17 mouse cellular contexts compared by ENCODE assay signal in genomic region chr12:56824688-56825087, GRCm38 (mm10).
"Had no signal": no experiment of that assay in that cellular context is flagged by ENCODE, and none has a peak within 500 bp of the region (broad histone marks: within the 10 kb centered on the region; RNA-seq: fewer than 3 reads in every experiment).

No protein-coding gene starts in this region.

- H3K9ac ChIP-seq: liver, embryonic 13.5 days; neural tube, embryonic 12.5 days had no signal

- H3K4me3 ChIP-seq: left cerebral cortex, adult 2 months; liver, embryonic 13.5 days; neural tube, embryonic 12.5 days had no signal

- H3K9me3 ChIP-seq: liver, embryonic 13.5 days; neural tube, embryonic 12.5 days had no signal

- ATAC-seq: intestine, postnatal 0 days had no signal

- H3K4me1 ChIP-seq: liver, embryonic 13.5 days had no signal

- H3K27me3 ChIP-seq: liver, embryonic 13.5 days had no signal

- H3K4me2 ChIP-seq: liver, embryonic 13.5 days; midbrain, embryonic 11.5 days; neural tube, embryonic 12.5 days had no signal

- H3K27ac ChIP-seq: kidney, postnatal 0 days; left cerebral cortex, adult 2 months; liver, embryonic 13.5 days; neural tube, embryonic 12.5 days had no signal

- DNase-seq: kidney, adult 2 months; kidney, postnatal 36 days; layer of hippocampus, postnatal 36 days; liver, embryonic 13.5 days; lung, adult 2 months; lung, postnatal 4 days; retina, postnatal 1 day; right cerebral cortex, postnatal 25 days; spleen, adult 18-20 months; thymus, adult 2 months; thymus, postnatal 14 days; thymus, postnatal 4 days had no signal

- H3K36me3 ChIP-seq: liver, embryonic 13.5 days; neural tube, embryonic 12.5 days had no signal
